Mouse (Mus musculus) MEL (cell line): ENCODE data around the gene Trip12. TPM values are rescaled to one million over a fixed set of nuclear protein-coding genes. Genes with fewer than 3 reads are reported as not detected.

Experiments
- DNase-seq: peaks from one replicate; pipeline ENCODE4 v3.0.0; 2011; ENCODE audit warnings: low read depth, low spot score
- H3K27ac ChIP-seq: 2 replicates; pipeline ENCODE4 v1.5.1; 2012; ENCODE audit warnings: low read depth, mild to moderate bottlenecking, control low read depth, low read length, moderate library complexity; ENCODE audit not compliant: control insufficient read depth
- H3K27me3 ChIP-seq, 2 experiments: fragments of 150-350 bp in 1 of 2; sonication (generic) in 1 of 2; 2 replicates each; pipeline ENCODE4 v1.6.1; 2012; ENCODE audit warnings: low read length in 2 of 2, mild to moderate bottlenecking in 2 of 2, improper control_type of control experiment in 1 of 2, moderate library complexity in 1 of 2; ENCODE audit not compliant: insufficient read depth in 2 of 2, control insufficient read depth in 1 of 2
- H3K36me3 ChIP-seq, 2 experiments: 2 replicates each; pipeline ENCODE4 v1.6.1; 2012 to 2014; ENCODE audit warnings: low read length in 2 of 2, improper control_type of control experiment in 1 of 2, inconsistent platforms in 1 of 2, mild to moderate bottlenecking in 1 of 2; ENCODE audit not compliant: insufficient read depth in 2 of 2, control insufficient read depth in 1 of 2
- H3K4me1 ChIP-seq, 2 experiments: fragments of 150-350 bp in 1 of 2; sonication (generic) in 1 of 2; 2 replicates each; pipeline ENCODE4 v1.6.1; 2012; ENCODE audit warnings: low read length in 2 of 2, improper control_type of control experiment in 1 of 2, mild to moderate bottlenecking in 1 of 2; ENCODE audit not compliant: insufficient read depth in 2 of 2, control insufficient read depth in 1 of 2
- H3K4me3 ChIP-seq, 2 experiments: fragments of 150-350 bp in 1 of 2; sonication (generic) in 1 of 2; 2 replicates each; pipeline ENCODE4 v1.5.1; 2012; ENCODE audit warnings: low read depth in 2 of 2, low read length in 2 of 2, mild to moderate bottlenecking in 2 of 2, moderate library complexity in 2 of 2, control low read depth in 1 of 2, improper control_type of control experiment in 1 of 2; ENCODE audit not compliant: control insufficient read depth in 1 of 2, insufficient read depth in 1 of 2
- H3K79me2 ChIP-seq: 2 replicates; pipeline ENCODE4 v1.6.1; 2012; ENCODE audit warnings: mild to moderate bottlenecking, low read length, moderate library complexity; ENCODE audit not compliant: control insufficient read depth, poor library complexity, insufficient read depth
- H3K9ac ChIP-seq: 2 replicates; pipeline ENCODE4 v1.6.1; 2012; ENCODE audit warnings: low read depth, mild to moderate bottlenecking, control low read depth, low read length, moderate library complexity; ENCODE audit not compliant: control insufficient read depth, poor library complexity, severe bottlenecking
- H3K9me3 ChIP-seq: fragments of 150-350 bp; sonication (generic); replicated peaks from 2 replicates; pipeline ENCODE4 v1.6.1; 2012; ENCODE audit warnings: mild to moderate bottlenecking, low read length, improper control_type of control experiment, moderate library complexity; ENCODE audit not compliant: insufficient read depth
- BHLHE40 ChIP-seq: IDR thresholded peaks from 2 replicates; pipeline ENCODE4 v1.6.1; 2012; ENCODE audit warnings: low read depth, mild to moderate bottlenecking, inconsistent platforms, low read length, improper control_type of control experiment, borderline replicate concordance
- CHD1 ChIP-seq: IDR thresholded peaks from 2 replicates; pipeline ENCODE4 v1.6.1; 2012; ENCODE audit warnings: low read depth, mild to moderate bottlenecking, inconsistent platforms, low read length, improper control_type of control experiment
- CHD2 ChIP-seq: IDR thresholded peaks from 2 replicates; pipeline ENCODE4 v1.6.1; 2011; ENCODE audit warnings: low read length, improper control_type of control experiment
- CTCF ChIP-seq, 3 experiments: IDR thresholded peaks in 2 of 3; conservative IDR thresholded peaks in 1 of 3; 2 replicates each; pipeline ENCODE4 v1.5.1; 2011 to 2012; ENCODE audit warnings: low read length in 3 of 3, low read depth in 2 of 3, mild to moderate bottlenecking in 2 of 3, improper control_type of control experiment in 1 of 3, inconsistent platforms in 1 of 3, mixed read lengths in 1 of 3, moderate library complexity in 1 of 3; ENCODE audit not compliant: control insufficient read depth in 1 of 3, insufficient read depth in 1 of 3, poor library complexity in 1 of 3, severe bottlenecking in 1 of 3
- E2F4 ChIP-seq: IDR thresholded peaks from 2 replicates; pipeline ENCODE4 v1.6.1; 2011; ENCODE audit warnings: low read depth, low read length, improper control_type of control experiment, borderline replicate concordance
- ELF1 ChIP-seq: IDR thresholded peaks from 2 replicates; pipeline ENCODE4 v1.6.1; 2014; ENCODE audit warnings: low read depth, mild to moderate bottlenecking, inconsistent platforms, low read length, improper control_type of control experiment, moderate library complexity
- EP300 ChIP-seq, 2 experiments: IDR thresholded peaks; 2 replicates each; pipeline ENCODE4 v1.6.1; 2011; ENCODE audit warnings: improper control_type of control experiment in 2 of 2, low read length in 2 of 2, low read depth in 1 of 2, mild to moderate bottlenecking in 1 of 2
- ETS1 ChIP-seq: IDR thresholded peaks from 2 replicates; pipeline ENCODE4 v1.6.1; 2012; ENCODE audit warnings: low read depth, mild to moderate bottlenecking, inconsistent platforms, low read length, improper control_type of control experiment, moderate library complexity
- GABPA ChIP-seq: IDR thresholded peaks from 2 replicates; pipeline ENCODE4 v1.6.1; 2012; ENCODE audit warnings: low read depth, mild to moderate bottlenecking, inconsistent platforms, low read length, improper control_type of control experiment, moderate library complexity
- GATA1 ChIP-seq: IDR thresholded peaks from 2 replicates; pipeline ENCODE4 v1.6.1; 2011; ENCODE audit warnings: low read depth, low read length, improper control_type of control experiment
- HCFC1 ChIP-seq: IDR thresholded peaks from 2 replicates; pipeline ENCODE4 v1.6.1; 2012; ENCODE audit warnings: low read depth, mild to moderate bottlenecking, inconsistent platforms, low read length, improper control_type of control experiment, moderate library complexity
- JUND ChIP-seq: IDR thresholded peaks from 2 replicates; pipeline ENCODE4 v1.6.1; 2011; ENCODE audit warnings: low read depth, mild to moderate bottlenecking, improper control_type of control experiment, low read length
- KAT2A ChIP-seq: conservative IDR thresholded peaks from 2 replicates; pipeline ENCODE4 v1.6.1; 2012; ENCODE audit warnings: low read depth, low read length, improper control_type of control experiment, inconsistent platforms
- MAFK ChIP-seq: IDR thresholded peaks from 2 replicates; pipeline ENCODE4 v1.6.1; 2011; ENCODE audit warnings: low read depth, mild to moderate bottlenecking, low read length, improper control_type of control experiment, borderline replicate concordance
- MAX ChIP-seq: IDR thresholded peaks from 2 replicates; pipeline ENCODE4 v1.6.1; 2011; ENCODE audit warnings: low read length, improper control_type of control experiment
- MAZ ChIP-seq: IDR thresholded peaks from 2 replicates; pipeline ENCODE4 v1.6.1; 2012; ENCODE audit warnings: low read depth, mild to moderate bottlenecking, inconsistent platforms, low read length, improper control_type of control experiment
- MEF2A ChIP-seq: IDR thresholded peaks from 2 replicates; pipeline ENCODE4 v1.6.1; 2014; ENCODE audit warnings: low read depth, mild to moderate bottlenecking, inconsistent platforms, low read length, improper control_type of control experiment; ENCODE audit not compliant: poor library complexity, insufficient replicate concordance, severe bottlenecking; ENCODE audit errors: extremely low read depth
- MXI1 ChIP-seq: IDR thresholded peaks from 2 replicates; pipeline ENCODE4 v1.6.1; 2011; ENCODE audit warnings: mild to moderate bottlenecking, low read depth, low read length, improper control_type of control experiment
- MYB ChIP-seq: IDR thresholded peaks from 2 replicates; pipeline ENCODE4 v1.6.1; 2011; ENCODE audit warnings: mild to moderate bottlenecking, low read depth, low read length, improper control_type of control experiment
- MYC ChIP-seq: IDR thresholded peaks from 2 replicates; pipeline ENCODE4 v1.6.1; 2011; ENCODE audit warnings: low read depth, mild to moderate bottlenecking, low read length, improper control_type of control experiment, moderate library complexity
- NELFE ChIP-seq: IDR thresholded peaks from 2 replicates; pipeline ENCODE4 v1.6.1; 2011; ENCODE audit warnings: low read depth, low read length, improper control_type of control experiment
- NRF1 ChIP-seq: IDR thresholded peaks from 2 replicates; pipeline ENCODE4 v1.6.1; 2014; ENCODE audit warnings: low read depth, mild to moderate bottlenecking, inconsistent platforms, low read length, improper control_type of control experiment, moderate library complexity; ENCODE audit not compliant: poor library complexity, insufficient read depth, severe bottlenecking
- POLR2A ChIP-seq, 2 experiments: IDR thresholded peaks; 2 replicates each; pipeline ENCODE4 v1.6.1; 2011 to 2012; ENCODE audit warnings: low read length in 2 of 2, mild to moderate bottlenecking in 2 of 2, control low read depth in 1 of 2, improper control_type of control experiment in 1 of 2, low read depth in 1 of 2, moderate library complexity in 1 of 2; ENCODE audit not compliant: control insufficient read depth in 1 of 2, insufficient read depth in 1 of 2, poor library complexity in 1 of 2
- POLR2AphosphoS2 ChIP-seq: IDR thresholded peaks from 2 replicates; pipeline ENCODE4 v1.6.1; 2011; ENCODE audit warnings: low read length, improper control_type of control experiment
- POLR2AphosphoS5 ChIP-seq: IDR thresholded peaks from 2 replicates; pipeline ENCODE4 v1.6.1; 2012; ENCODE audit warnings: low read depth, borderline replicate concordance, mild to moderate bottlenecking, inconsistent platforms, low read length, moderate library complexity, mixed read lengths
- RAD21 ChIP-seq: IDR thresholded peaks from 2 replicates; pipeline ENCODE4 v1.6.1; 2011; ENCODE audit warnings: mild to moderate bottlenecking, low read depth, low read length, improper control_type of control experiment
- RCOR1 ChIP-seq: IDR thresholded peaks from 2 replicates; pipeline ENCODE4 v1.6.1; 2012; ENCODE audit warnings: low read depth, mild to moderate bottlenecking, inconsistent platforms, low read length, improper control_type of control experiment
- SIN3A ChIP-seq: IDR thresholded peaks from 2 replicates; pipeline ENCODE4 v1.6.1; 2012; ENCODE audit warnings: low read length, improper control_type of control experiment, inconsistent platforms
- SMC3 ChIP-seq: IDR thresholded peaks from 2 replicates; pipeline ENCODE4 v1.6.1; 2011; ENCODE audit warnings: low read depth, low read length, improper control_type of control experiment
- TAL1 ChIP-seq: IDR thresholded peaks from 2 replicates; pipeline ENCODE4 v1.6.1; 2012; ENCODE audit warnings: mild to moderate bottlenecking, inconsistent platforms, low read length, moderate library complexity, mixed read lengths
- TBP ChIP-seq: IDR thresholded peaks from 2 replicates; pipeline ENCODE4 v1.8.0; 2011; ENCODE audit warnings: low read depth, low read length, improper control_type of control experiment
- TCF12 ChIP-seq: IDR thresholded peaks from 2 replicates; pipeline ENCODE4 v1.6.1; 2014; ENCODE audit warnings: low read depth, mild to moderate bottlenecking, inconsistent platforms, low read length, improper control_type of control experiment, moderate library complexity
- UBTF ChIP-seq: IDR thresholded peaks from 2 replicates; pipeline ENCODE4 v1.6.1; 2012; ENCODE audit warnings: low read depth, mild to moderate bottlenecking, inconsistent platforms, low read length, improper control_type of control experiment, moderate library complexity, borderline replicate concordance; ENCODE audit not compliant: insufficient read depth
- USF1 ChIP-seq: IDR thresholded peaks from 2 replicates; pipeline ENCODE4 v1.6.1; 2014; ENCODE audit warnings: low read depth, mild to moderate bottlenecking, inconsistent platforms, low read length, improper control_type of control experiment, moderate library complexity
- USF2 ChIP-seq, 2 experiments: IDR thresholded peaks; 2 replicates each; pipeline ENCODE4 v1.6.1; 2011 to 2012; ENCODE audit warnings: improper control_type of control experiment in 2 of 2, low read length in 2 of 2, borderline replicate concordance in 1 of 2, inconsistent platforms in 1 of 2, low read depth in 1 of 2, mild to moderate bottlenecking in 1 of 2; ENCODE audit not compliant: insufficient read depth in 1 of 2
- ZC3H11A ChIP-seq: IDR thresholded peaks from 2 replicates; pipeline ENCODE4 v1.6.1; 2012; ENCODE audit warnings: low read depth, mild to moderate bottlenecking, inconsistent platforms, low read length, improper control_type of control experiment
- ZKSCAN1 ChIP-seq: IDR thresholded peaks from 2 replicates; pipeline ENCODE4 v1.6.1; 2012; ENCODE audit warnings: low read depth, mild to moderate bottlenecking, inconsistent platforms, low read length, improper control_type of control experiment, moderate library complexity
- ZMIZ1 ChIP-seq: IDR thresholded peaks from 2 replicates; pipeline ENCODE4 v1.6.1; 2012; ENCODE audit warnings: low read depth, mild to moderate bottlenecking, inconsistent platforms, low read length, improper control_type of control experiment, moderate library complexity
- ZNF384 ChIP-seq: IDR thresholded peaks from 2 replicates; pipeline ENCODE4 v1.6.1; 2012; ENCODE audit warnings: low read depth, mild to moderate bottlenecking, inconsistent platforms, low read length, improper control_type of control experiment
- polyA plus RNA-seq, 2 experiments: library from polyadenylated mRNA; stranded (reverse) in 1 of 2; unstranded in 1 of 2; fragments of >175 nt in 1 of 2; fragments of >200 nt in 1 of 2; gene quantifications; 2 replicates each; pipeline versions ENCODE4 v1.2.1 to v1.2.4; 2012; ENCODE audit warnings: low replicate concordance in 2 of 2, low read depth in 1 of 2; ENCODE audit not compliant: insufficient read length in 2 of 2, insufficient read depth in 1 of 2, missing spikeins in 1 of 2
- total RNA-seq: library from RNA; depleted of rRNA; stranded (reverse); fragments of 300-350 nt; gene quantifications from 2 replicates; pipeline ENCODE4 v1.2.3, GENCODE M21; 2012

The Trip12 gene
- total and polyA plus RNA-seq, 3 experiments, result 94.3 to 134 (median 133) TPM

DNA sequence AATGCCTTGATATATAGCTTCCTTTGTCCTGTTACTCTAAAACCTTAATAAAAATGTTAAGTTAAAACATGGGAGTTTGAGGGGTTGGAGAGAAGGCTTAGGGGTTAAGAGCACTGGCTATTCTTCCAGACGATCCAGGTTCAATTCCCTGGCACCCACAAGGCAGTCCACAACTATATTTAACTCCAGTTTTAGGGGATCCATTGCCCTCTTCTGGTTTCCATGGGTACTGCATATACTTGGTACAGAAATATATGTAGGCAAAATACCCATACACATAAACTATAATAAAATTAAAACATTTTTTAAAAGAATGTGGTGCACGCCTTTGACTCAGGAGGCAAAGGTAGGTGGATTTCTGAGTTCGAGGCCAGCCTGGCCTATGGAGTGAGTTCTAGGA lies 44.9 kb upstream of the Trip12 start:
- DNase-seq, result peak; percentile 54
- H3K4me3 ChIP-seq, result no peak overlapping the region

DNA sequence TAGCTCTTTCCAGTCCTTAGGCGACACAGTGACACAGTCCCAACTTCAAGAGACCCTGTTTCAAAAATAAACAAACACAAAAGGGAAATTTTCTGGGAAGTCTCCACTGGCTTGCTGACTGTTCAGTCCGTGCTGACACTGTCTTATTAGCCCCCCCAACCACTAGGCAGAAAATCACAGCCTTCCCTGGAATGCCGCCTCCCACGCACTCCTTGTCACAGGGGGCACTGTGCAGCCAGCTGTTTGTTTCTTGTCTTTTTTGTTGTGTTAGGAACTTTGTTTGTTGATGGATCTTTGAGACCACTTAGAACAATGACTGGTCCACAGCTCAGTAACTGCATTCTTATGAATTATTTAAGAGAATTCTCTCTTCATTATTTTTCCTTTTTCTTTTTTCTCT lies 43.6 kb upstream of the Trip12 start:
- H3K27ac ChIP-seq, result no peak overlapping the region
- TF ChIP-seq USF2 (IDR thresholded peaks at IDR 0.05; ENCODE audit: borderline replicate concordance in 1 of 2, insufficient read depth in 1 of 2, low read depth in 1 of 2, low read length in 2 of 2) (no peak), MXI1 (no peak), E2F4 (no peak)
- TF ChIP-seq, all 39 proteins: peak for 0
- no peak overlapping the region for H3K4me3 ChIP-seq

More for the DNA sequence above, 44.9 kb upstream of the Trip12 start:
- no peak overlapping the region for H3K9ac ChIP-seq
- H3K27ac ChIP-seq, result no peak overlapping the region
- TF ChIP-seq JUND (no peak), CTCF (IDR thresholded peaks at IDR 0.05 in 2 of 3, conservative IDR thresholded peaks at IDR 0.05 in 1 of 3; ENCODE audit: control insufficient read depth in 1 of 3, insufficient read depth in 1 of 3, low read depth in 2 of 3, low read length in 3 of 3, poor library complexity in 1 of 3, severe bottlenecking in 1 of 3) (peak; percentile 3 to 54 (median 18); a peak in 2 of 6 replicates), BHLHE40 (no peak), USF2 (IDR thresholded peaks at IDR 0.05; ENCODE audit: borderline replicate concordance in 1 of 2, insufficient read depth in 1 of 2, low read depth in 1 of 2, low read length in 2 of 2) (no peak), GATA1 (no peak), E2F4 (no peak), TAL1 (no peak), MXI1 (no peak), POLR2AphosphoS5 (no peak), HCFC1 (no peak), UBTF (no peak), MYC (no peak), NELFE (no peak), MAX (no peak), TBP (no peak), MEF2A (no peak), POLR2AphosphoS2 (no peak), USF1 (no peak), ELF1 (no peak), RAD21 (peak; percentile 67), SIN3A (no peak), ETS1 (no peak), RCOR1 (no peak), MAZ (no peak), NRF1 (no peak), CHD2 (no peak), CHD1 (no peak), ZMIZ1 (no peak), SMC3 (peak; percentile 58), GABPA (no peak), ZC3H11A (peak; percentile 32; the same call in 1 of the 2 replicates), ZNF384 (peak; percentile 8; the same call in 1 of the 2 replicates), MAFK (no peak), EP300 (IDR thresholded peaks at IDR 0.05; ENCODE audit: low read depth in 1 of 2, low read length in 2 of 2) (no peak), KAT2A (no peak), MYB (no peak), TCF12 (no peak), ZKSCAN1 (no peak), POLR2A (IDR thresholded peaks at IDR 0.05; ENCODE audit: control insufficient read depth in 1 of 2, insufficient read depth in 1 of 2, low read depth in 1 of 2, low read length in 2 of 2, poor library complexity in 1 of 2) (no peak)
- H3K79me2 ChIP-seq, result no peaks in the 10 kb centered on the region
- no peaks in the 10 kb centered on the region for H3K36me3 ChIP-seq
- no peaks in the 10 kb centered on the region for H3K27me3 ChIP-seq
- no peaks in the 10 kb centered on the region for H3K4me1 ChIP-seq
- H3K9me3 ChIP-seq, result no peaks in the 10 kb centered on the region

More for the DNA sequence above, 43.6 kb upstream of the Trip12 start:
- H3K9ac ChIP-seq, result no peak overlapping the region
- H3K27me3 ChIP-seq, result no peaks in the 10 kb centered on the region
- no peaks in the 10 kb centered on the region for H3K79me2 ChIP-seq
- H3K4me1 ChIP-seq, result no peaks in the 10 kb centered on the region
- H3K9me3 ChIP-seq, result no peaks in the 10 kb centered on the region
- no peaks in the 10 kb centered on the region for H3K36me3 ChIP-seq
- no peak for DNase-seq
